Mouse (Mus musculus): ENCODE data around the gene Gtf3a. TPM values are rescaled to one million over a fixed set of nuclear protein-coding genes. Genes with fewer than 3 reads are reported as not detected.
"Not testable (repeated sequence)": the region's sequence is repeated elsewhere in the genome, so short reads cannot be mapped to it uniquely, and the experiment has no call there.

The Gtf3a gene
- total RNA-seq (2015; ENCODE audit: low replicate concordance) = 5.0 and 46.5 TPM in 2 replicates
- total RNA-seq (2017; ENCODE audit: low replicate concordance) = 22.2 and 23.8 TPM in 2 replicates

DNA sequence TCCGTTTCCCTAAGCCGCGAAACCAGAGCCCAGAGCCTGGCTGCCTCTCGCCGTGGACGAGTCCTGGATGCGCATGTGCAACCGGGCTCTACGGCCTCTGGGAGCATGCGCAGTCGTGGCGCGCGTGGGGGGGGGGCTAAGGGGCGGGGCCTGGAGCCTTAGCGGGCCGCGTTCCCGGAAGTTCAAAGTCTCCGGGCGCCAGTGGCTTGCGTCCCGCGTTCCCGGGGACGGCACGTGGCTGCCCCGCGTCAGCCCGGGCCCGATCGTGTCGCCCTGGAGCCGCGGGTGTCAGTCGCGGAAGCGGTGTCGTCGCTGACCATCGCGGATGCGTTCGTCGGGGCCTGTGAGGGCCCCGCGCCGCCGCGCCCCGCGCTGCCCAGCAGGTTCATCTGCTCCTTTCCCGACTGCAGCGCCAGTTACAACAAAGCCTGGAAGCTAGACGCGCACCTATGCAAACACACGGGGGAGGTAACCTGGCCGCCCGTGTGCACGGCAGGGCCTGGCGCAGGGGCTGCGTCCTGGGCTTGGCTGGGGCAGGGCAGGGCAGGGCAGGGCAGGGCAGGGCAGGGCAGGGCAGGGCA, at the start of gene Gtf3a:
TSS of gene Gtf3a (plus strand) at position 150 of the 581 bp plus-strand sequence.
- ATAC-seq (replicated peaks; ENCODE audit: low FRiP score, poor library complexity, severe bottlenecking) = peak; percentile 87

DNA sequence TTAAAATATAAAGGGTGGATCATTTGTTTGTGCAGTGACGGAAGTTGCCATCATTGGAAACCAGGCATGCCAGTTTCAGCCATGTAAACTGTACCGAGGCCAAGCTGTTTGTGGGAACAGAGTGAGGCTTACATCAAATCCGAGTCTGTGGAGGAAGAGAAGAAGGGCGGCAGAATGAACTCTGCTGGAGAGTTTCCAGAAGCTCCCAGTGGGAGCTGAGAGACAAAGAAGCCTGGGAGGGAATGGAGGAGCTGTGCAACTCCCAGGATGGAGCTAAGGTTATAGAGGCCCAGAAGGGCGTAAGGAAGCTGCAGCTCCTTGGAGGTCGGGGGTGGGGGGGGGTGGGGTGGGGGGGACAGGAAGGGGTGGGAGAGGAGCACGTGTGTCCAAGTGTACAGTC, 48.1 kb upstream of the Gtf3a start:
- ATAC-seq (replicated peaks; ENCODE audit: low FRiP score, poor library complexity, severe bottlenecking) = no peak

DNA sequence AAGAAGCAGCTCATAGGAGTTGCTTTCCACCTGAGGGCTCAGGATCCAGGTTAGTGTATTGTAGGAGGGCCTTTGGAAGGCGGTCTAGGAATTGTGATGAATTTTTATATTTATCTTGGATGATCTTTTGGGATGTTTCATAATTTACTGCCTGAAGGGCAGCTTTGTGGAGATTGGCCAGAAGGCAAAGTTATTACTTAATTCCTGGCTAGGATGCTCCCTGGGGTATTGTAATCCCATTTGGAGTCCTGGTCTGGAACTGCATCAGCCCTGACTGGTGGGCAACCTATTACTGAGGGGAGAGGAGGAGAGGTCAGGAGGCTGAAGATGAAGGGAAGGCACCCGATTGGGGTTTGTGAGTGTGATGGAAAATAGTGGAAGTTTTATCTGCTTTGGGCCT, 47.0 kb upstream of the Gtf3a start:
- ATAC-seq (replicated peaks; ENCODE audit: low FRiP score, poor library complexity, severe bottlenecking) = no peak

DNA sequence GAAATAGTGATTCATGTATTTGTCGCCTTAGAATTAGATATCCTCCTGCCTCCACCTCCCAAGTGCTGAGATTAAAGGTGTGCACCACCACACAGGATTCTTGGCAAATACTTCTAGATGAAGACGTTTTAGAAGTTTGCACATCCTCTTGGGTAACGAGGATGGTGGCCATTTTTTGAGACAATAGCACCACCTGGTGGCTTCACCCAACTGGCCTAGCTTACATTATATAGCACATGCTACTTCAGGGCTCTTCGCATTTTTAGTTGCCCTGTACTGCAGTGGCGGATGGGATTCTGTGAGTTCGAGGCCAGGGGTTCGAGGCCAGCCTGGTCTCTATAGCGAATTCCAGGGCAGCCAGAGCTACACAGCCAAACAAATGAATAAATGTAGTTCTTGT, 44.1 kb upstream of the Gtf3a start:
- peak; percentile 67; the same call in 1 of the 2 replicates for ATAC-seq (replicated peaks; ENCODE audit: low FRiP score, poor library complexity, severe bottlenecking)

DNA sequence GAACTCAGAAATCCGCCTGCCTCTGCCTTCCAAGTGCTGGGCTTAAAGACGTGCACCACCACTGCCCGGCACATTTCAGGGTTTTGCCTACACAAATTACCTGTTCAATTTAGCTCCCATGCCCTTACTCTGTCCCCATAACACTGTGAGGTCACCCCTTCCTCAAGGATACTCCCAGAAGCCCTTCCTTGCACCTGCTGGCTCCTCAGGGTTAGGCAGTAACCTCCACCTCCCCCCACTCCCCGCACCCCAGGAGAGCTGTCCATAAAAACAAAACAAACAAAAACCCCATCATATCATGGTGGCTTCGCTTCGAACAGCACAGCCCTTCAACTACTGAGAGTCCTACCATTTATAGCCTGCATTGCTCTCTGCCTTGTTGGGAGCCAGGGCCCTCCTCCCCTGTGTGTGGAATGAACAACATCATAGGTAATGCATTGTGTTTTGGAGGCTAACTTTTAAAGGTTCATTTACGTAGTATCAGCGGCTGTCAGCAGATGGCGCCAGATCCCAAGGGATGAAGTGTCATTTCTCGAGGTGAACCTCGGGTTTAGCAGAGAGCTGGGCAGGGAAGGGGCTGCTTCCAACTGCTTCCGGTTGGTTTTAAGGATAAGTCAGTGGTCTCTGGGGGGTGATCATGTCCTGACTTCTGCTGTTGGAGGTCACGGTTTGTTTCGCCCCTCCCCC, 42.8 kb upstream of the Gtf3a start:
- peak; percentile 65 for ATAC-seq (replicated peaks; ENCODE audit: low FRiP score, poor library complexity, severe bottlenecking)

DNA sequence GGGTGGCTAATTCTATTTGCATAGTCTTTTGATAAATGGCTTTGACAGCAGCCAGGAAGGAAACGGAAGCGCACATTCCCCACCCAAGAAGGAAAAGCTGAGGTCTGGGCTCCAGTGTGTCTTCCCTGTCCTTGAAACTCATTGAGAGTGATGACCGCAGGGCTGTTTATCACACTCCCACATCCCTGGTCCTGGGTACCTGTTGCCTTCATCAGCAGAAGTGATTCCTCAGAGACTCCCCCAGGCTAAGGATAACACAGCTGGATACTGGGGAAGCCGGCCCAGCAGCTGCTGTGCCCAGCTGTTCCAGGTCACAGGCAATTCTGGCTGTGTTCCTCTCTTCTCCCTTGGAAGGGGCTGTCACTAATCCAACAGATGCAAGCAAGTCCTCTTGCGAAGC, 40.9 kb upstream of the Gtf3a start:
- ATAC-seq (replicated peaks; ENCODE audit: low FRiP score, poor library complexity, severe bottlenecking) = no peak

DNA sequence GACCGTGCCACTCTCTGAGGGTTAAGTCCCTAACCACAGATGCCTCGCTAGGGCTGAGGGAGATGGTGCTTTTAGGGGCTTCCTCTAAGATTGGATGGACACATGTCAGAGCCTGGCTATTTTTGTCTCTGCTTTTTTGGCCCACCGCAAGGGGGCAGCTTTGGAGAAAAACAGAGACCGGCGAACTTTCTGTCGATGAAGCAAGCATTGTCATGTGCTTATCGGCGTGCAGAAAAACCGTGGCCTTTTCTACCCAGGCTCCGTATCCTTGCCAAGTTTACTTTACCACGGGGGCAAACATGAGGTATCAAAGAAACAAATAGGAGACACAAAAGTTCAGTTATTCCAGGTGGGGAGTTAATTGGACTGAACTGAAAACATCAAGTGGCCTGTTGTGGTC, 39.8 kb upstream of the Gtf3a start:
- no peak for ATAC-seq (replicated peaks; ENCODE audit: low FRiP score, poor library complexity, severe bottlenecking)

DNA sequence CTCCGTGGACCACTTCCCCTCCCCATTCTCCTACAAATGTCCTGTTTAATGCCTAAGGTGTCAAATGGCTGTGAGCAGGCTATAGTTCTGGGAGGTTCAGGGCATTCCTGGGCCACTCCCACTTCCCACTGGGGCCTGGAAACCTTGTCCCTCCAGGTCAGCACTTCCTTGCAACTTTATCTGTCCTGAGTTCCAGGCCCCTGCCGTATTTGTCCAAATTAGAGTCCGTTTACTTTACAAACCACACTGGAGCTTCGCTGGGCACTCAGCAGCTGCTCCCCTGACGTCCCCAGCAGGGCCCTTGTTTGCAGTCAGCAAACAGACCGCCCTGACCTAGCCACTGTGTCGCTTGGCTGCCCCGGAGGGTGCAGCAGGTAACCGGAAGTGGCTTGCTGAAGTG, 36.3 kb upstream of the Gtf3a start:
- ATAC-seq (replicated peaks; ENCODE audit: low FRiP score, poor library complexity, severe bottlenecking) = no peak

DNA sequence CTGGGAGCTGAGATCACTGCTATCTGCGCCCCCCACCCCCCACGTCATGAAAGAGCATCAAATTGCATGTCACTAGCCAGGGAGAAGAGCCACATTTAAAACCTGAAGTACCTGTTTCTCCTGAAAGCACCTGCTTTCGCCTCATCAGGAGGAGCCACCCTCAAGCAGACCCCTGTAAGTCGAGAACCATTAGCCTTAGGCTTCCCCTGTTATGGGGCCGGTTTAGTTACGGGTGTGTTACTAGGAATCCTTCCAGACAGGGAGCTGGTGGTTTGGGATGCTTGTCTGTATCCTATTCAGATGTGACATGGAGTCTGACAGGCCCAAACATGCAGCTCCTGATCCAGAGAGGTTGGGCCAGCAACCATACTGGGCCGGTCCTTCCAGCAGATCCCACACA, 35.1 kb upstream of the Gtf3a start:
- ATAC-seq (replicated peaks; ENCODE audit: low FRiP score, poor library complexity, severe bottlenecking) = no peak

DNA sequence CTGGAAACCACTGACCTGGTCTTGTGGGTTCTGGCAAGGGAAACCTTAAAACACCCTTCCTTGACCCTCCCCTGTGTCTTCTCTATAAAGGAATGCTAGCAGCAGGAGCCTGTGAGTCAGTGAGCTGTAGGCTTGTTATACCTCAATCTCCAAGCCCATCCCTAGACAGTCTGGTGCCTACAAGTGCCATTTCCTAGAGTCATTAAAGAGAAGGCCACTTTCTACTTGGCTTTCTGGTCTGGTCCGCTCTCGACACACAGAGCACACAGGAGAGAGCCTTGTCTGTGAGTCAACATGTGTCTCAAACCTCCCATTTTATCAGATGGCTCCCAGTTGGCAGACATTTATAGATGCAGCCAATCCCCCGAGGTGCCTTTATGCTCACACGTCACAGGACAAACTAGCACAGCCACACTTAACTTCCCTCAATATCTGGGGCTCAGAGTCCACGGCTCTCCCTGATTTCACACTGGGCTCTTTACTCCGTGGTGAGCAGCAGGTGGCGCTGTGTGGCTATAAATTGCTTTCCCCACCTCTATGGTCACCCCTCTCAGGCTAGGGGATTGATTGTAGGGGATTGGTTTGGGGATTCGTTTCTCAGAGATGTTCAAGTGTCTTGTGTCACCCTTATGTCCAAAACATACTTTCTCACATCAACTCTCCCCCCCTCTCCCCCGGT, 34.2 kb upstream of the Gtf3a start:
- peak; percentile 69; the same call in 1 of the 2 replicates for ATAC-seq (replicated peaks; ENCODE audit: low FRiP score, poor library complexity, severe bottlenecking)

DNA sequence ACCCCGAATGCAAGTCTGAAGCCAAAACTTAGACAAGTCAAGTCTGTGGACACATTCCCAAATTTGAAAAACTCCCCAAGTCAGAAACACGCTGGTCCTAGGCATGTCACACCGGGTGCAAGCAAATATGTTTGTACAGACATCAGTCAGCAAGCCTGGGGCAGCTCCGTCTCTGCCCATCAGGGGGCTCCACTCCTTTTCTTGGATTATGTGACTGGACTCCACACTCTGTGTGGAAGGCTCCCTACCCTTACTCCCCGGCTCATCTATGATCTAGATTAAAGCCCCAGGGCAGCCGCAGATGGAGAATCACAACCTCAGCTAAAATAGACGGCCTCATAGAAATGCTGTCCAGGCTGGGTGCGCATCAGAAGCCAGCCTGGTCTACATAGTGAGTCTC, 32.2 kb upstream of the Gtf3a start:
- no peak for ATAC-seq (replicated peaks; ENCODE audit: low FRiP score, poor library complexity, severe bottlenecking)

DNA sequence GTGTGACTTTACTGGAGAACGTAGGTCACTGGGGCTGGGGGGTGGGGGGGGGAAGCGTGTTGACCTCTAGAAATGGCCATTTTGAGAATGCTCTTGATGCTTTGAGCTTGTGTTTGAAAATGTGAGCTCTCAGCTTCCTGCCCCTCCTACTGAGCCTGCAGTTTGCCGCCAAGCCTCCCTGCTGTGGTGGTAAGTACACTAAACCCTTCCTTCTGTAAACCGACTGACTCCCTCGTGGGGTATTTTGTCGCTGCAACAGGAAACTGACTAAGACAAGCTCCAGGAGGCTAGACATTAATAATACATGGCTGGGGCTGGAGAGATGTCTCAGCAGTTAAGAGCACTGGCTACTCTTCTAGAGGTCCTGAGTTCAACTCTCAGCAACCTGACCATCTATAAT, 31.7 kb upstream of the Gtf3a start:
- ATAC-seq (replicated peaks; ENCODE audit: low FRiP score, poor library complexity, severe bottlenecking) = no peak

DNA sequence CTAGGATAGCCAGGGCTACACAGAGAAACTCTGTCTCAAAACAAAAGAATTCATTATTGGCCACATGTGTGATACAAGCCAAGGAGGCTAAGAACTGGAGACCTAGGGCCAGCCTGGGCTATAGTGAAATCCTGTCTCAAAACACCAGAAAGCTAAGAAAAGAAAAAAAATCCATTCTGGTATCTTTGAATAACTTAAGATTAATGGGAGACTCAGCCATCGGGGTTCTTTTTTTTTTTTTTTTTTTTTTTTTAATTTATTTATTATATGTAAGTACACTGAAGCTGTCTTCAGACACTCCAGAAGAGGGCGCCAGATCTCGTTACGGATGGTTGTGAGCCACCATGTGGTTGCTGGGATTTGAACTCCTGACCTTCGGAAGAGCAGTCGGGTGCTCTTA, 31.1 kb upstream of the Gtf3a start:
- not testable (repeated sequence) for ATAC-seq (replicated peaks; ENCODE audit: low FRiP score, poor library complexity, severe bottlenecking)

DNA sequence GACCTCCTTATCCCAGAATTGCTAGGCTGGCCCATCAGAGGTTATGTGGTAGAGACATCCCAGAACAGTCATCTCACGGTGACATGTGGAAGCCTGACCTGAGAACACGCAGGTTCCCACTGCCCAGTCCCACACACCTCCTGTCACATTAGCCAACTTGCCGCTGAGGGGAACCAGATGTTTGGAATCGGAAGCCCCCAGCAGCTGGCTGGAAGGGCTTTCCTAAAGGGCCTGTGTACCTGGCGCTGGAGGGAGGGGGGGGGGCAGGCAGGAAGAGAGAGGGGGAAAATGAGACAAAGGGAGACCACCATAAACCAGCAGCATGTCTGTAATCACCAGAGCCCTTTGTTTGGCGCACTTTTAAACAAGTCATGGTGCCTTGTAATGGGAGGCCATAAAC, 28.6 kb upstream of the Gtf3a start:
- ATAC-seq (replicated peaks; ENCODE audit: low FRiP score, poor library complexity, severe bottlenecking) = no peak

DNA sequence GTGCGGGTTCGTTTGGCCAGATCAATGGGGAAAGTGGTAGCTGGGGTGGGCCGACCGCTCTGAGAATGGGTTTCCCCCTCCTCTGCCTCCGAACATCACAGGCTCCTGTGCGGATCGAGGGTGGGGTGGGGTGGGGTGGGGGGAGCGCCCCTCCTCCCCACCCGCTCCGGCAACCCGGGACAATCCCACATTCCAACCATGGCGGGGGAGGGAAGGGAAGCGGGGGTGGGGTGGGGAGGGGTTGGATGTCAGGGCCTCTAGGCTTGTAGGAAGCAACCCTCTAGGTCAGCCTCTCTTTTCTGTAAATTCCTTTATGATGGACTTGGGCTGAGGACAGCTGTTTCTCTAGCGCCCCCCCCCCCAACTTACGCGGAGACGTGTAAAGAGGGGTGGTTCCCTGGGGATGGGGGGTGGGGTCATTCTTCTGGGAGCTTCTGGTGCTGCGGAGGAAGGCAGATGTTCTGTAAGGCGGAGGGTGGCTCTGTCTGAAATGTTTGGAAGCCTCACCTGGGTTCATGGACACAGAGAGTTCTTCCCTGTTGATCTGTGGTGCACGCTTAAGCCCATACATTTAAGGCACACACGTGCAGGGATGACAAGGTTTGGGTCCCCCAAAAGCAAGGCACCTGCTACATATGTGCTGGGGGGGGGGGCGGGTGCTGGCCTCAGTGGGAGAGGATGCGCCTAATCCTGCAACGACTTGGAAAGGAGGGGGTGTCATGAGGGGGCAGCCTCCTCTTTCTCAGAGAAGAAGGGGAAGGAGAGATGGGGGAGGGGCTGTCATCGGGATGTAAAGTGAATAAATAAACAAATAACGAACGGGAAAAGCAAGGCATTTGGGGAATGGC, 27.9 kb upstream of the Gtf3a start:
- no peak for ATAC-seq (replicated peaks; ENCODE audit: low FRiP score, poor library complexity, severe bottlenecking)

DNA sequence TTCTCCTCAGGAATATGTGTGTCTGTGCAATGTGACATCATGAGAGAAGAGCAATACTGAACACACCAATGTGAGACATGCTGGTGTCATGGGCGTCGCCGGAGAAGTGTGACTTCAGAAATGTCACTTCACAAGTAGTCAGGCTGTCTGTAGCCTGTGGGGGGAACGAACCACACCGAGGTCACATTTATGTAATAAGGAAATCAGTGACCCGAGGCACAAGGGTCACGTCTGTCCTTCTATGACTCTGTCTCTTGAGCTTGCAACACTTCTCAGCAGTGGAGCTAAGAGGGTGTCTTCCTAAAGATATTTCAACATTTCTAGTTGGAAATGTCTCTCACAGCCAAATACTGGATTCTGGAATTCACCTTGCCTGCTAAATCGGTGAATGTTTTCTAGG, 27.2 kb upstream of the Gtf3a start:
- no peak for ATAC-seq (replicated peaks; ENCODE audit: low FRiP score, poor library complexity, severe bottlenecking)

DNA sequence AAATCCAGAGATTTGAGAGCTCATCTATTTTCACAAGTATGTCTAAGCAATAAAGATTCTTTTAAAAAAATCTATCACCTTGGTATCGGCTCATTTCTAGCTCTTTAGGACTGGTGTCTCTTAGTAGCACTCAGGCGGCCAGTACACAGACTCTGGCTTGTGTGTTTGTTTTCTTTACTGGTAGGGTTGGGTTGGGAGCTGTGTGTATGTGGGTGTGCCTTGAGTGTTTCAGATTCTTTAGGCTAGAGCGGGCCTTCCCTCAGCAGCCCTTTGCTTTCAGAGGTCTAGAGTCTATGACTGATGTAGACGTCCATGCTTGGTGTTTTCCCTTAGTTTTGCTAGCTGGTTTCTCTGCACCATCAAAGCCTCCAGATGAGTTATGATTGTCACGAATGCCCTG, 24.9 kb upstream of the Gtf3a start:
- no peak for ATAC-seq (replicated peaks; ENCODE audit: low FRiP score, poor library complexity, severe bottlenecking)

DNA sequence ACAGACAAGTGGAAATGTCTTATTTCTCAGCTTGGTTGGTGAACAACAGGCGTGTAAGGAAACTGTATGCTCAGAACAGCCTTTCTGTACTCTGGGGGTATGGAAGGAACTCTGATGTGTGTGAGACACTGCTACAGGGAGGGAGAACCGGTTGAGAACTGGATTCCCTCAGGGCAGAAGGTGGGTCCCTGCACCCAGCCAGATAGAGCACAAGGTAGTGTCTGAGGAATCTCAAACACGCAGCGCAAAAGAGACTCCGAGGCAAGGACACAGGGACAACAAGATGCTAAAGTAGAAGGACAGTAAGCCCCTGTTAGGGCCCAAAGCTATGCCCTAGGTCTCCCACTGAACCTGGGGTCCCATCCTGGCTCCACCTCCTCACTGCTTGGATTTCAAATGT, 21.8 kb upstream of the Gtf3a start:
- no peak for ATAC-seq (replicated peaks; ENCODE audit: low FRiP score, poor library complexity, severe bottlenecking)

DNA sequence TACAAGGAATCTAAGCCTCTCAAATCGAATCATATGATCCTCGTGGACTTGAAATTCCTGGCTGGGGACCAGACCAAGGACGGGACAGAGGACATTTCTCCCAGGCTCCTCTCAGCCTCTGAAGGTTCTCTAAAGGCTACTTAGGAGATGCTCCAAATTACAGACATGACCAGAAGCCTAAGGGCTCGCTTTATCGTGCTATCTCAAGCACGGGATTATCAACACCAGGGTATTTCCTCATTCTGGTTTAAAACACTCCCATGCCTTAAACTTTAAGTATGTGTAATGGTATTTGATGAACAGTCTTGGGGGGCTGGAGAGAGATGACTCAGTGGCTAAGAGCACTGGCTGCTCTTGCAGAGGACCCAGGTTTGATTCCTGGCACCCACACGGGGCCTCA, 17.0 kb upstream of the Gtf3a start:
- no peak for ATAC-seq (replicated peaks; ENCODE audit: low FRiP score, poor library complexity, severe bottlenecking)

DNA sequence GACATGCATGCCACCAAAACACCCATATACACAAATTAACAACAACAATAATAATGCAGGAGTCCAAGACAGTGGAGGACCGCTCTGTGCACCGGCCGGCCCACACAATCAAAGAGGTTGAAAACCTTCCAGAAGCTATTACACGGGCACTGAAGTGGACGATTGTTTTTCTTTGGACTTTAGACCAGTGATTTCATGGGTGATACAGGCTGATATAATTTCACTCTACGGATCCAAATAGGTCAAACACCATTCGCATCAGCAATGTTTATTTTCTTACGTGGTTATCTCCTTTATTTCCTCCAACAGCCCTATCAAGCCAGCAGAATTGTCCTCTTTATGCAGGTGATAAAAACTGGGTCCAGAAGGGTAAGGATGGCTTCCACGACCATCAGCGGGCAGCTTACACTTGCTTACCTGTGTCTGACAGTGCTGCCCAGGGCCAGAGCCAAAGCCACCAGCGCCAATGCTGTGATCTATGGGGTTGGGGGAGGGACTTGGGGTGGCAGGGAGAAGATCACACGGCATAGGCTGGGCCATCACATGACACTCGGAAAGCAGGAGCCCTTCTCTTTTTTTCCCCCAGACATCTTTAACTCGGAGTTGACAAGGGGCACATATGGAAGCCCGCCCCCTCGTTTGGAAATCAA, 16.4 kb upstream of the Gtf3a start:
- no peak for ATAC-seq (replicated peaks; ENCODE audit: low FRiP score, poor library complexity, severe bottlenecking)
